Mouse (Mus musculus): ENCODE measurements around the gene Tmem8b.

GRCm38 (mm10) chr4:43738989-43739674, 70.4 kb downstream of the Tmem8b start:
- TF ChIP-seq ZNF384 (IDR thresholded peaks at IDR 0.05; ENCODE audit: low read depth, low read length) (no peak), ZC3H11A (IDR thresholded peaks at IDR 0.05; ENCODE audit: borderline replicate concordance, low read depth, low read length) (no peak), MAFK (IDR thresholded peaks at IDR 0.05; ENCODE audit: insufficient read depth, low read depth, low read length) (no peak), HCFC1 (IDR thresholded peaks at IDR 0.05; ENCODE audit: borderline replicate concordance, insufficient read depth, low read length) (no peak), CHD2 (IDR thresholded peaks at IDR 0.05; ENCODE audit: low read depth, low read length) (no peak)

Measured in ES-E14 (cell line).